Mouse (Mus musculus): ENCODE measurements at regions not wholly inside any gene's neighbourhood (a gene's known extent, or its start where the extent isn't known, plus 50 kb on each side); places are given as distances from the start of the nearest gene placed in this dataset.

DNA sequence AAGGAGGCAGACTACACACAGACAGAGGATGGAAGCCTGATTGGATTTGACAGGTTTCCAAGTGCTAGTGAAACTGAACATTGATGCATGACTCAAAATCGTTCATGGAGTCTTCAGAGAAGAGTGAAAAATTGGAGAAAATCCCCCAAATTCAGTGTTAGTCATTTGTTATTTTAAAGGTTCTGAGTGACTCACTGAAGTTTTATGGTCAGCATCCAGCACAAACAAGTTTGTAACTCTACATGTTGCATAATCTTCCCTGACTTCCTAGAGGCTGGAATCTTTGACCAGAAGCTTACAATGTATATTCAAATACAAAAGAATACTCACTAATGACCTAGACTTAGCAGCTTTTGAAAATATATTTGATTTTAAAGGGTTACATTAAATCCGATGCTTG is 224.3 kb upstream of the Pot1a start:
- DNase-seq (ENCODE audit: extremely low spot score in 1 of 2, low spot score in 1 of 2): peak in 1 of 2 experiments; percentile 2

DNA sequence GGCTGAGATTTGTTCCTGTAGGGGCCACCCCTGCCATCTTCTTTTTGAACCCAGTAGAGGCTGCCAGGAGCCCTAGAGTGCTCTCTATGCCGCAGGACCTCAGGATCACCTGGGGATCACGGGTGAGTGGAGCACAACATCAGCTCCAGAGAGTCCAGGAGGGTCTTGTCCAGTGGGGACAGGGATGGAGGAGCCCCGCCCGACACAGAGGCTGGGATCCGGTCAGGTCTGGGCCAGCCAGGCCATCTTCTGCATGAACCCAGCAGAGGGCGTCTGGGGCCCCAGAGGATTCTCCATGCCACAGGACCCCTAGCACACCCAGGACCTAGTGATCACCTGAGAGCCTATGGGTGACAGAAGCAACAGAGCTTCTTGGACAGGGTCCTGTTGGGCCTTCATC is 206.3 kb upstream of the Pot1a start:
- DNase-seq (ENCODE audit: extremely low spot score in 1 of 2, low spot score in 1 of 2): no peak

DNA sequence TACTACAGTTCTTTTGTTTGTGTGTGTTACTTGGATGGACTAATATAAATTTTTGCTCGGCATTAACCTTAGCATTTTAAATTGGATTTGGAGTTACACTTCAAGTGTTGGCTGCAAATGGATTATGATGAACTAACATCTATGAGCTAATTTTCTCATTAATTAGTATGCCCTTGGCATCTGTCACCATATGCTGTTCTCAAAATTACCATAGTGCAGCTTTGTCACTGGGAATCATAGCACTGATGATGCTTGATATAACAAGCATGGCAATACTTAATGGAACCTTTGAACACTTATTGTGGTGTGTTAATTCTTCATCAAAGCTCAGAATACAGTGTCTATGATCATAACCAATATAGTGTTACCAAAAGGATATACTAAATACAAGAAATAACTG is 185.0 kb upstream of the Pot1a start:
- DNase-seq (ENCODE audit: extremely low spot score in 1 of 2, low spot score in 1 of 2): no peak

DNA sequence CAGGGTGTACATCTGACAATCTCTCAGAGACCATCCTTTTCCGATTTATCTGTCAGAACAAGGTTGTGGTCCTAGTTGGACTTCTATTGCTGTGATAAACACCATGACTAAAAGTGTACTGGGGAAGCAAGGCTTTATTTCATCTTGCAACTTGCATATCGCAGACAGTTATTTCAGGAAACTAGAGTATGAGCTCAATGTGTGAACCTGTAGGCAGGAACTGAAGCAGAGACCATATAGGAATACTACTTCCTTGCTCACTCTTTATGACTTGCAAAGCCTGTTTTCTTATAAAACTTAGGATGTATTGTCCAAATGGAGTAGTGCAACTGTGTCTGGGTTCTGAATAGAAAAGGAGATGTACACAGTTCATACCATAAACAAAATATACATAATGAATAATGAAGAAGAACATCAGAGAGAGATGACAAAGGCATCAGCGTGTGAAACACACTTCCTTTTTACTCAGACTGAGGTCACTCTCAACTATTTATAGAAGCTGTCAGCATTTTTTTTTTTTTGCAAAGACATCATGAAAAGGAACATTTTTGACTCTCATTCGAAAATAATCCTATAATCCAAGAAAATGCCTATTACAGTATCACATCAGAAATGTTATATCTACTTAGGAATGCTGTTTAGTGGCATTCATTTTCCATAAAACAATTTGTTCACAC is 169.3 kb upstream of the Pot1a start:
- peak in 1 of 2 experiments; percentile 26 for DNase-seq (ENCODE audit: extremely low spot score in 1 of 2, low spot score in 1 of 2)

DNA sequence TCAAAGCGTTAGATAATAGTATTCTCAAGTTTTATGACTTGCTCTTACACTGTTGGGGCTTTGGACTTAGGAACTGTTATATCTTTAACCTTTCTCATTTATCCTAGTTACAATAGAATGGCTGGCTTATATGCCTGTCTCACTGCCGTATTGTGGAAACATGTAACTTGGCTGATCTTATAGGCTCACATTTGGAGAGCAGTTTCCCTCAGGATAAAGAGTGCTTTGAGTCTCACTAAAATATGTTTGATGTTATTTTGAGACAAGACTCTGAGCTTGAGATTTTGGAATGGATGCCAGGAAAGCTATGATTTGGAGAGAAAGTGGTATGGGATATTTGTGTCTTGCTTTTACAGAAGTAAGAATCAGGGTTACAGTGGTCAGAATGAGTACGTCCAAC is 156.4 kb upstream of the Pot1a start:
- peak in 1 of 2 experiments; percentile 16 for DNase-seq (ENCODE audit: extremely low spot score in 1 of 2, low spot score in 1 of 2)

DNA sequence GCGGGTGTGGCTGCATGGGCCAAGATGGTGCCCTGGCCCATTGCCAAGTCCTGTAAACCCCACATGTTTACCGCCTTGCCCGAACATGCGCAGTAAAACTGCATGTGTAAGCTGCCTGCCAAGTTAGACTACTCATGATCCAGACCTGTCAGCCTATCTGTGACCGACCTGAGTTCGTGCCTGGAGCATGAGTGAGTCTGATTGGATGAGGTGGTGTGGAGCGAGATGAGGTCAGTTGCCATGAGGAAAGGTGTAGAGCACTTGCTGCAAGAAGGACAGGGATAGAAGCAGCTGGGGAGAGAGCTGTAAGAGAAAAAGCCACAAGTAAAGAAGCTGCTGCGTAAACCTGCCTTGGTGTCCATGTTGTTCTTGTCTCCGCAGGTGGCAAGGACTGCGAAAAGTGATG is 122.1 kb upstream of the Pot1a start:
- DNase-seq (ENCODE audit: extremely low spot score in 1 of 2, low spot score in 1 of 2): no peak

DNA sequence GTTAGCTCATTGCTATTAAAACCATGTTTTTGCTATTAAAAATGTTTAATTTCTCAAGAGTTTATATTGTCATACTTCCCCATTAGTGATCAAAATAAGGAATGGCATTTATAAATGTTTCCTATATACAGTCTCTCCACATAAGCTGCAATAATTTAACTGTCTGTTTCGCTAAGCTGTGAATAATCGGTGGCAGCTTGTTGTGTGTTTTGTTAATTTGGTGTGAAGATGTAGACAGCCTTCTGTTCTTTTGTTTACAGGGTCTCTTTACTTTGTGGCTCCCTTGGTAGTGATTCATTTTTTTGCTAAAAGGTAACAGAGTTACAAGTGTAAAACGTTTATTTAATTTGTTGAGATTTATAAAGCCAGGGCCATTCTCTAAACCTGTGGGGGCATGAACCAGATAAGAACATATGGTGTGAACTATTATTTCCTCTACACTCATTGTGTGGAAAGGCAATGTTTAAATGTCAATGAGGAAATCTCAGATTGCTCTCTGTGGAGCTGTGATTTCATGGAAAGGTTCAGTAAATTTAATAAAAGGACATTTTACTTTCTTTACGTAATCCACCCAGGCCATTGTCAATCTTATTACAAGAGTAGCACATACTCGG is 108.9 kb upstream of the Pot1a start:
- no peak for DNase-seq (ENCODE audit: extremely low spot score in 1 of 2, low spot score in 1 of 2)

DNA sequence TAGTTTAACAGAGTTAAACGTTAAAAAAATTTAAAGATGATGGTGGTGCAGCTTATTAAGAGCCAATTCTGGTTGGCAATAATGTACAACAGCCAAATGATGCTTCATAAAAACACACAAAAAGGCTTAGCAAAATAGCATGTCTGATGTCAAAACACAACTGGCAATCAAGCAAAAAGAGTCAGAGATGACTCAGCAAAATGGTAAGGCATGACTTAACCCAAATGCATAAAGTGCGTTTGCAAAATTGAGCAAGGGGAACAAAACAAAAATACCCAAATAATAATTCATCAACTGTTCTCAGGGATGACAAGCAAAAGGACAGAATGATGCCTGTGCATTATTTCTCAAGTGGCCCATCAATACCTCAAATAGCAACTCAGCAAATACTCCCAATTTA is 105.1 kb upstream of the Pot1a start:
- DNase-seq (ENCODE audit: extremely low spot score in 1 of 2, low spot score in 1 of 2): no peak

DNA sequence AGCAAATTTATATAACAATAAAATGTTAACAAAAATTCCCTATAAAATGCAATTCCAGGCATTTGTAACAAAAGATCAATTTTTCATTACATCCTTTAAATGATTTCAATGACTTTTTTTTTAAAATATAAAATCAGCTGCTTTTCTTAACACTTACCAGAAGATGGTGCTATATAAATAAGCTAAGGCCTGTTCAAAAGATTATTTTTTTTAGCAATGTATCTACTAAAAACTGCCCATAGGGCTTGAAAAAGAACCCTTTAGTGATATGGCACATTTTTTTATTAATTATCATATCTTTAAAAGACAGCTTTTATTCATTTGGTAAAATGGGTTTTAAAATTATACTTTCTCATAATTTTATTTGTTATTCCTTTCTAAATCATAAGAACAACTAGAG is 90.9 kb upstream of the Pot1a start:
- DNase-seq (ENCODE audit: extremely low spot score in 1 of 2, low spot score in 1 of 2): no peak

DNA sequence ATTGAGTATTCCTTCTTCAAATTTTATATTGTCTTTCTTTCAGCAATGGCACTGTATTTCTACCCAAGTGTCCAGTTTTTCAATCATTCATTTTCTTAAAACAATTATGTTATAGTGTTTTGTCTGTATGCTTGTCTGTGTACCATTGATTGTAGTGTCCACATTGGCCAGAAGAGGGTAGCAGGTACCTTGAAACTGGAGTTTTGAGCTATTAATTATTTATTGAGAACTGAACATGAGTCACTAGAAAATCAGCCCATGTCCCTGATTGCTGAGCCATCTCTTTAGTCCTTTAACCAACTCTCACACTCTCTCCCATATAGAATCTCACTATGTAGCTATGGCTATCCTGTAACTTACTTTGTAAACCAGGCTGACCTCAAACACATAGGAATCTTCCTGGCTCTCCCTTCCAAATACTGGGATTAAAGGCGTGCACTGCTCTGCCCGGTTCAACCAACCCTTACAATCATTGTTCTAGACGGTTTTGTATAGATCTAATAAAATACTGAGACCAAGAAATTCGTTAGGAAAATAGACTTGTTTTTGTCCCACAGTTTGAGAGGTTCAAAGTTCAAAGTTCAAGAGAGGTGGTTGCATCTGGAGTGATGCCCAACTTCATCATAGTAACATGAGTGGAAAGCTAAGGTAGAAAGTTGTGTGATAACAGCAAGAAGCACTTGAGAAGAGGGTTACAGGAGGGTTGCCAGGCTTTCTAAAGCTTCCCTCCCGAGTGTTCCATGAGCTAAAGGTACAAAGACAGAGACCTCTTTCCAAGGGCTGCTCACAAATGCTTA is 85.6 kb upstream of the Pot1a start:
- no peak for DNase-seq (ENCODE audit: extremely low spot score in 1 of 2, low spot score in 1 of 2)

DNA sequence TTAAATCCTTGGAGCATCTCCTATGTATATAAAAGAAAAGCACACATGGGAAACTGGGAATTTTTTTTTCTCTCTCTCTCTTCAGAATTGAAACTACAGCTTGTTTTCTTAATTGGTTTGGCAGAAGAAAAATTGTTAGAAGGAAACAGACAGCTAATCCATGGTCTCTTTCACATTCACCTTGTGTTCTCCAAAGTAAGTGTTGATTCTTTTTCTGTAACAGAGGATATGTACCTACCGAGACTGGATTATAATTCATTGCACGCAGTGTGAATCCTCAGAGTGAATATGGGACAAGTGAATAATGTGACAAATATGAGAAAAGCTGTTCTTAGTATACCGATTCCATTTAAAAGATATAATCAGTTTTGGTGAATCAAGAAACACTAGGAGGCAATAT is 58.9 kb upstream of the Pot1a start:
- no peak for DNase-seq (ENCODE audit: extremely low spot score in 1 of 2, low spot score in 1 of 2)
